Mouse (Mus musculus) liver, embryonic 14.5 days (tissue): Measurements from ENCODE around the gene Sfmbt2. TPM values are rescaled to one million over a fixed set of nuclear protein-coding genes. Genes with fewer than 3 reads are reported as not detected.
A peak's percentile ranks its signal among the peaks of the same experiment; 100 is the strongest.

ENCODE experiments used
- ATAC-seq: fragments of 200-750 bp; cut with Nextera tagmentation; 2 replicates; pipeline ENCODE4 v1.8.0; 2017; ENCODE audit warnings: moderate number of reproducible peaks, mild to moderate bottlenecking, moderate library complexity; ENCODE audit not compliant: insufficient read depth
- DNase-seq, 3 experiments: peaks; one replicate each; pipeline ENCODE4 v3.0.0-alpha.2; 2012 to 2013; ENCODE audit warnings: low read depth in 3 of 3, low spot score in 3 of 3
- H3K27ac ChIP-seq: fragments of 300-500 bp; sonication (generic); 2 replicates; pipeline ENCODE4 v1.5.1; 2014; ENCODE audit warnings: moderate library complexity, mild to moderate bottlenecking, control low read depth, inconsistent platforms
- H3K27me3 ChIP-seq: fragments of 300-500 bp; sonication (generic); 2 replicates; pipeline ENCODE4 v1.6.1; 2014; ENCODE audit warnings: mild to moderate bottlenecking, low read length, moderate library complexity; ENCODE audit not compliant: control insufficient read depth, insufficient read depth
- H3K36me3 ChIP-seq: fragments of 300-500 bp; sonication (generic); replicated peaks from 2 replicates; pipeline ENCODE4 v1.6.1; 2014; ENCODE audit warnings: low read depth; ENCODE audit not compliant: control insufficient read depth, insufficient read depth
- H3K4me1 ChIP-seq, 2 experiments: fragments of 200-500 bp in 1 of 2; fragments of 300-500 bp in 1 of 2; sonication (generic) in 1 of 2; replicated peaks; 2 replicates each; pipeline ENCODE4 v1.6.1; 2012 to 2014; ENCODE audit warnings: antibody characterized with exemption in 1 of 2, inconsistent platforms in 1 of 2, low read length in 1 of 2; ENCODE audit not compliant: control insufficient read depth in 2 of 2, insufficient read depth in 2 of 2
- H3K4me2 ChIP-seq: fragments of 300-500 bp; sonication (generic); 2 replicates; pipeline ENCODE4 v1.6.1; 2014; ENCODE audit warnings: low read depth, mild to moderate bottlenecking, control low read depth, moderate library complexity
- H3K4me3 ChIP-seq, 2 experiments: fragments of 200-500 bp in 1 of 2; fragments of 300-500 bp in 1 of 2; sonication (generic) in 1 of 2; 2 replicates each; pipeline ENCODE4 v1.5.1; 2012 to 2014; ENCODE audit warnings: low read depth in 2 of 2, low read length in 2 of 2, mild to moderate bottlenecking in 2 of 2, control low read depth in 1 of 2, inconsistent platforms in 1 of 2, moderate library complexity in 1 of 2; ENCODE audit not compliant: insufficient read depth in 1 of 2
- H3K9ac ChIP-seq: fragments of 300-500 bp; sonication (generic); replicated peaks from 2 replicates; pipeline ENCODE4 v1.6.1; 2014; ENCODE audit warnings: mild to moderate bottlenecking, control low read depth, moderate library complexity
- H3K9me3 ChIP-seq: fragments of 300-500 bp; sonication (generic); 2 replicates; pipeline ENCODE4 v1.6.1; 2016; ENCODE audit warnings: low read length, mixed read lengths; ENCODE audit not compliant: control insufficient read depth
- CTCF ChIP-seq: IDR thresholded peaks from 2 replicates; pipeline ENCODE4 v1.5.1; 2016; ENCODE audit warnings: antibody characterized with exemption, low read depth, control low read depth
- EP300 ChIP-seq: IDR thresholded peaks from 2 replicates; pipeline ENCODE4 v1.6.1; 2016; ENCODE audit warnings: antibody characterized with exemption, low read depth
- WGBS: fragments of 180-500 bp; shearing (Covaris S2); extraction: QIAGEN DNeasy Blood & Tissue Kit; methylation state at CpG from one replicate; pipeline ENCODE4 v1.1.7; 2014; ENCODE audit not compliant: insufficient replicate concordance; 5-methylcytosine and 5-hydroxymethylcytosine counted together
- microRNA counts: library from miRNA; unstranded; fragments of <30 nt; microRNA quantifications from one replicate; lab custom pipeline; 2016
- microRNA-seq: library from miRNA; unstranded; fragments of <30 nt; microRNA quantifications from one replicate; pipeline ENCODE4, GENCODE M21; 2016
- polyA plus RNA-seq, 2 experiments: library from polyadenylated mRNA; depleted of rRNA in 1 of 2; stranded (reverse) in 1 of 2; unstranded in 1 of 2; fragments of >200 nt; fragmentation: Nextera tagmentation in 1 of 2; extraction: Ambion mirVana in 1 of 2; gene quantifications; 2 replicates each; pipeline versions ENCODE4 v1.2.1 to v1.2.3; 2012 to 2014

The Sfmbt2 gene
- polyA plus RNA-seq, 2 experiments = 0.17 to 0.37 TPM

- ATAC-seq (no peak), DNase-seq (no peak)
- no peaks in the 10 kb centered on the region for H3K9me3 ChIP-seq
- WGBS = 58% methylated on average over 5 of the region's 5 CpGs
- H3K9ac ChIP-seq = no peak overlapping the region
- no peaks in the 10 kb centered on the region for H3K4me1 ChIP-seq
- H3K27me3 ChIP-seq = no peaks in the 10 kb centered on the region
- H3K4me2 ChIP-seq = no peak overlapping the region
- H3K4me3 ChIP-seq = no peak overlapping the region
- H3K27ac ChIP-seq = no peak overlapping the region
- TF ChIP-seq EP300 (no peak), CTCF (no peak)
- H3K36me3 ChIP-seq = no peaks in the 10 kb centered on the region
Observed at GRCm38 (mm10) chr2:10583103-10583502, 212.8 kb downstream of the Sfmbt2 start.

GRCm38 (mm10) chr2:10591310-10591709, 221.0 kb downstream of the Sfmbt2 start:
- Histone ChIP-seq H3K9ac (no peak overlapping the region), H3K4me2 (no peak overlapping the region), H3K36me3 (no peaks in the 10 kb centered on the region), H3K27ac (no peak overlapping the region), H3K4me1 (no peaks in the 10 kb centered on the region), H3K27me3 (no peaks in the 10 kb centered on the region), H3K4me3 (no peak overlapping the region), H3K9me3 (no peaks in the 10 kb centered on the region)
- no peak for DNase-seq
- no peak for TF ChIP-seq CTCF
- TF ChIP-seq EP300 = no peak
- no peak for ATAC-seq
- 57% methylated on average over 5 of the region's 5 CpGs for WGBS

GRCm38 (mm10) chr2:10615500-10615899, 245.2 kb downstream of the Sfmbt2 start:
- ATAC-seq = no peak
- Histone ChIP-seq H3K9ac (no peak overlapping the region), H3K27ac (no peak overlapping the region), H3K9me3 (no peaks in the 10 kb centered on the region), H3K36me3 (no peaks in the 10 kb centered on the region), H3K4me1 (no peaks in the 10 kb centered on the region), H3K27me3 (no peaks in the 10 kb centered on the region), H3K4me3 (no peak overlapping the region), H3K4me2 (no peak overlapping the region)
- TF ChIP-seq CTCF = no peak
- no peak for TF ChIP-seq EP300
- WGBS = 36% methylated on average over 2 of the region's 2 CpGs
- no peak for DNase-seq

MicroRNAs within 50 kb of the gene (microRNA counts, 519-probe panel; counts per million panel counts)
- microRNA mmu-miR-297a+mmu-miR-466f+mmu-miR-669b (lab: Ali Mortazavi, UCI) (69.9 counts per million), microRNA mmu-miR-297b-3p (lab: Ali Mortazavi, UCI) (69.9 counts per million), microRNA mmu-miR-297b-5p (lab: Ali Mortazavi, UCI) (69.9 counts per million), microRNA mmu-miR-297c (lab: Ali Mortazavi, UCI) (3,467 counts per million, percentile 10 among the panel's probes with 10 or more counts), microRNA mmu-miR-466a-3p+mmu-miR-466b-3-3p (lab: Ali Mortazavi, UCI) (4,585 counts per million, percentile 20 among the panel's probes with 10 or more counts), microRNA mmu-miR-466a-5p+mmu-miR-466e-5p (lab: Ali Mortazavi, UCI) (69.9 counts per million), microRNA mmu-miR-466c-5p (lab: Ali Mortazavi, UCI) (69.9 counts per million), microRNA mmu-miR-466d-3p (lab: Ali Mortazavi, UCI) (69.9 counts per million), microRNA mmu-miR-466d-5p (lab: Ali Mortazavi, UCI) (69.9 counts per million), microRNA mmu-miR-466f-5p (lab: Ali Mortazavi, UCI) (69.9 counts per million), microRNA mmu-miR-466g (lab: Ali Mortazavi, UCI) (5,340 counts per million, percentile 28 among the panel's probes with 10 or more counts), microRNA mmu-miR-466h (lab: Ali Mortazavi, UCI) (69.9 counts per million), microRNA mmu-miR-466l (lab: Ali Mortazavi, UCI) (69.9 counts per million), microRNA mmu-miR-467a (lab: Ali Mortazavi, UCI) (69.9 counts per million), microRNA mmu-miR-467b (lab: Ali Mortazavi, UCI) (69.9 counts per million), microRNA mmu-miR-467c (lab: Ali Mortazavi, UCI) (69.9 counts per million), microRNA mmu-miR-467d (lab: Ali Mortazavi, UCI) (69.9 counts per million), microRNA mmu-miR-467e (lab: Ali Mortazavi, UCI) (69.9 counts per million), microRNA mmu-miR-669a (lab: Ali Mortazavi, UCI) (69.9 counts per million), microRNA mmu-miR-669e (lab: Ali Mortazavi, UCI) (69.9 counts per million), microRNA mmu-miR-669f (lab: Ali Mortazavi, UCI) (5,648 counts per million, percentile 37 among the panel's probes with 10 or more counts), microRNA mmu-miR-669g (lab: Ali Mortazavi, UCI) (69.9 counts per million), microRNA mmu-miR-669h-5p (lab: Ali Mortazavi, UCI) (69.9 counts per million), microRNA mmu-miR-669i (lab: Ali Mortazavi, UCI) (69.9 counts per million), microRNA mmu-miR-669j (lab: Ali Mortazavi, UCI) (69.9 counts per million), microRNA mmu-miR-669m (lab: Ali Mortazavi, UCI) (69.9 counts per million), microRNA mmu-miR-669o (lab: Ali Mortazavi, UCI) (69.9 counts per million)

Small RNAs within 50 kb of the gene (microRNA-seq; reads per million reads assigned to microRNA genes)
- gene Gm22051 (not detected), gene Gm22072 (not detected), gene Gm22091 (not detected), gene Gm22166 (not detected), gene Gm22239 (not detected), gene Gm22626 (not detected), gene Gm22635 (not detected), gene Gm22677 (not detected), gene Gm22678 (not detected), gene Gm22775 (not detected), gene Gm22925 (not detected), gene Gm23108 (not detected), gene Gm23288 (not detected), gene Gm23542 (not detected), gene Gm23569 (not detected), gene Gm23571 (not detected), gene Gm23578 (not detected), gene Gm23651 (not detected), gene Gm23988 (not detected), gene Gm24028 (not detected), gene Gm24167 (not detected), gene Gm24315 (not detected), gene Gm24342 (not detected), gene Gm24488 (not detected), gene Gm24640 (not detected), gene Gm24673 (not detected), gene Gm24761 (not detected), gene Gm24806 (not detected), gene Gm25022 (not detected), gene Gm25158 (not detected), gene Gm25263 (not detected), gene Gm25285 (not detected), gene Gm25316 (not detected), gene Gm25451 (not detected), gene Gm25673 (not detected), gene Gm25680 (not detected), gene Gm25701 (not detected), gene Gm25753 (not detected), gene Gm25943 (not detected), gene Gm26060 (not detected), gene Gm26073 (not detected), gene Gm26092 (not detected), gene Gm26156 (not detected), gene Gm26229 (not detected), gene Gm26398 (not detected), gene Gm26426 (not detected), gene Gm26431 (not detected), gene Gm26491 (not detected), gene Mir297a-2 (1.7 reads per million), gene Mir297a-3 (not detected), gene Mir297a-4 (not detected), gene Mir297b (not detected), gene Mir297c (not detected), gene Mir466 (1.3 reads per million), gene Mir466b-1 (not detected), gene Mir466b-2 (not detected), gene Mir466b-3 (2.1 reads per million), gene Mir466b-4 (not detected), gene Mir466b-5 (not detected), gene Mir466b-6 (not detected), gene Mir466b-7 (not detected), gene Mir466b-8 (not detected), gene Mir466c-1 (not detected), gene Mir466c-2 (not detected), gene Mir466d (not detected), gene Mir466e (not detected), gene Mir466f-1 (not detected), gene Mir466f-2 (not detected), gene Mir466f-3 (not detected), gene Mir466g (not detected), gene Mir466h (not detected), gene Mir466l (not detected), gene Mir466m (not detected), gene Mir466n (31.3 reads per million, percentile 35 among the genes with 10 or more reads in this experiment), gene Mir466o (not detected), gene Mir466p (not detected), gene Mir467a-1 (not detected), gene Mir467a-10 (not detected), gene Mir467a-2 (not detected), gene Mir467a-3 (not detected), gene Mir467a-4 (not detected), gene Mir467a-5 (not detected), gene Mir467a-6 (not detected), gene Mir467a-7 (not detected), gene Mir467a-8 (not detected), gene Mir467a-9 (not detected), gene Mir467b (not detected), gene Mir467c (1,199 reads per million, percentile 75 among the genes with 10 or more reads in this experiment), gene Mir467d (1,424 reads per million, percentile 77 among the genes with 10 or more reads in this experiment), gene Mir467e (1,077 reads per million, percentile 73 among the genes with 10 or more reads in this experiment), gene Mir669a-1 (not detected), gene Mir669a-10 (not detected), gene Mir669a-11 (not detected), gene Mir669a-12 (not detected), gene Mir669a-2 (not detected), gene Mir669a-3 (not detected), gene Mir669a-4 (not detected), gene Mir669a-5 (not detected), gene Mir669a-6 (not detected), gene Mir669a-7 (not detected), gene Mir669a-8 (not detected), gene Mir669a-9 (not detected), gene Mir669b (not detected), gene Mir669c (86.2 reads per million, percentile 46 among the genes with 10 or more reads in this experiment), gene Mir669d (not detected), gene Mir669d-2 (not detected), gene Mir669e (21.6 reads per million, percentile 30 among the genes with 10 or more reads in this experiment), gene Mir669f (not detected), gene Mir669g (not detected), gene Mir669h (5.1 reads per million, percentile 7 among the genes with 10 or more reads in this experiment), gene Mir669i (not detected), gene Mir669j (not detected), gene Mir669k (not detected), gene Mir669l (382 reads per million, percentile 63 among the genes with 10 or more reads in this experiment), gene Mir669m-1 (not detected), gene Mir669m-2 (not detected), gene Mir669o (339 reads per million, percentile 61 among the genes with 10 or more reads in this experiment), gene Mir669p-1 (not detected), gene Mir669p-2 (not detected)

Other genes with a start within 250 kb of the Sfmbt2 start
- 236 and 321 TPM in 2 replicates for gene Itih2, start 239.1 kb upstream of the Sfmbt2 start, polyA plus RNA-seq (2012; rRNA removed)
- 260 and 296 TPM in 2 replicates for gene Itih2, start 239.1 kb upstream of the Sfmbt2 start, polyA plus RNA-seq (2014; fragmentation: Nextera tagmentation; extraction: Ambion mirVana)
- gene Itih5, start 216.9 kb upstream of the Sfmbt2 start, polyA plus RNA-seq (2012; rRNA removed) = 1.4 and 2.0 TPM in 2 replicates
- 2.5 and 2.8 TPM in 2 replicates for gene Itih5, start 216.9 kb upstream of the Sfmbt2 start, polyA plus RNA-seq (2014; fragmentation: Nextera tagmentation; extraction: Ambion mirVana)